Mouse (Mus musculus) CH12.LX (cell line): ENCODE data around the gene Ppt2. TPM values are rescaled to one million over a fixed set of nuclear protein-coding genes. Genes with fewer than 3 reads are reported as not detected.

Source experiments
- DNase-seq: peaks from one replicate; pipeline ENCODE4 v3.0.0-alpha.2; 2013; ENCODE audit errors: extremely low read depth
- H3K27ac ChIP-seq: 2 replicates; pipeline ENCODE4 v1.5.1; 2012; ENCODE audit warnings: low read depth, mild to moderate bottlenecking, control low read depth, moderate library complexity; ENCODE audit not compliant: insufficient read depth
- H3K27me3 ChIP-seq: replicated peaks from 2 replicates; pipeline ENCODE3; 2012; ENCODE audit warnings: inconsistent platforms
- H3K36me3 ChIP-seq, 2 experiments: replicated peaks in 1 of 2; 2 replicates each; pipeline versions ENCODE3 to v1.6.1; 2012; ENCODE audit warnings: inconsistent platforms in 1 of 2, low read length in 1 of 2, mild to moderate bottlenecking in 1 of 2, mixed read lengths in 1 of 2, moderate library complexity in 1 of 2; ENCODE audit not compliant: control insufficient read depth in 1 of 2, insufficient read depth in 1 of 2
- H3K4me1 ChIP-seq, 2 experiments: 2 replicates each; pipeline ENCODE4 v1.6.1; 2012; ENCODE audit warnings: inconsistent platforms in 1 of 2, moderate library complexity in 1 of 2; ENCODE audit not compliant: insufficient read depth in 2 of 2, control insufficient read depth in 1 of 2
- H3K4me2 ChIP-seq: 2 replicates; pipeline ENCODE4 v1.6.1; 2012; ENCODE audit warnings: low read depth, mild to moderate bottlenecking, control low read depth; ENCODE audit not compliant: poor library complexity, insufficient read depth, severe bottlenecking
- H3K4me3 ChIP-seq, 3 experiments: fragments of 150-350 bp in 1 of 3; sonication (generic) in 1 of 3; replicated peaks in 1 of 3; 2 replicates each; pipeline versions ENCODE3 to v1.5.1; 2011 to 2012; ENCODE audit warnings: low read depth in 2 of 3, low read length in 2 of 3, mild to moderate bottlenecking in 2 of 3, moderate library complexity in 2 of 3, control low read depth in 1 of 3, improper control_type of control experiment in 1 of 3, inconsistent platforms in 1 of 3, mixed read lengths in 1 of 3; ENCODE audit not compliant: poor library complexity in 1 of 3
- H3K79me2 ChIP-seq: replicated peaks from 2 replicates; pipeline ENCODE4 v1.6.1; 2012; ENCODE audit warnings: mild to moderate bottlenecking, moderate library complexity; ENCODE audit not compliant: control insufficient read depth, poor library complexity, insufficient read depth, severe bottlenecking; ENCODE audit errors: extremely low read depth
- H3K9ac ChIP-seq: 2 replicates; pipeline ENCODE4 v1.6.1; 2012; ENCODE audit warnings: low read depth, mild to moderate bottlenecking, control low read depth, moderate library complexity; ENCODE audit not compliant: insufficient read depth
- H3K9me3 ChIP-seq: replicated peaks from 2 replicates; pipeline ENCODE3; 2012; ENCODE audit warnings: low read length, inconsistent platforms, mixed read lengths
- BHLHE40 ChIP-seq: IDR thresholded peaks from 2 replicates; pipeline ENCODE4 v1.6.1; 2011; ENCODE audit warnings: mild to moderate bottlenecking, low read depth, low read length, improper control_type of control experiment
- CHD2 ChIP-seq: IDR thresholded peaks from 2 replicates; pipeline ENCODE4 v1.6.1; 2011; ENCODE audit warnings: low read length, improper control_type of control experiment
- E2F4 ChIP-seq: IDR thresholded peaks from 2 replicates; pipeline ENCODE4 v1.6.1; 2011; ENCODE audit warnings: low read depth, low read length, improper control_type of control experiment; ENCODE audit not compliant: insufficient replicate concordance
- ELF1 ChIP-seq: IDR thresholded peaks from 2 replicates; pipeline ENCODE4 v1.6.1; 2014; ENCODE audit warnings: low read depth, mild to moderate bottlenecking, inconsistent platforms, low read length, improper control_type of control experiment
- EP300 ChIP-seq: IDR thresholded peaks from 2 replicates; pipeline ENCODE4 v1.6.1; 2011; ENCODE audit warnings: low read length, improper control_type of control experiment
- ETS1 ChIP-seq: conservative IDR thresholded peaks from 2 replicates; pipeline ENCODE4 v1.6.1; 2012; ENCODE audit warnings: low read depth, mild to moderate bottlenecking, inconsistent platforms, low read length, improper control_type of control experiment, moderate library complexity
- HCFC1 ChIP-seq: IDR thresholded peaks from 2 replicates; pipeline ENCODE4 v1.6.1; 2012; ENCODE audit warnings: low read depth, mild to moderate bottlenecking, inconsistent platforms, low read length, improper control_type of control experiment
- IRF4 ChIP-seq: IDR thresholded peaks from 2 replicates; pipeline ENCODE4 v1.6.1; 2014; ENCODE audit warnings: low read depth, mild to moderate bottlenecking, inconsistent platforms, low read length, improper control_type of control experiment
- JUN ChIP-seq: IDR thresholded peaks from 2 replicates; pipeline ENCODE4 v1.6.1; 2011; ENCODE audit warnings: low read depth, mild to moderate bottlenecking, low read length, improper control_type of control experiment, moderate library complexity; ENCODE audit not compliant: insufficient read depth
- KAT2A ChIP-seq: IDR thresholded peaks from 2 replicates; pipeline ENCODE4 v1.6.1; 2012; ENCODE audit warnings: low read length, improper control_type of control experiment, inconsistent platforms; ENCODE audit not compliant: insufficient replicate concordance
- MAX ChIP-seq: IDR thresholded peaks from 2 replicates; pipeline ENCODE4 v1.6.1; 2011; ENCODE audit warnings: low read length, improper control_type of control experiment
- MAZ ChIP-seq: IDR thresholded peaks from 2 replicates; pipeline ENCODE4 v1.6.1; 2012; ENCODE audit warnings: low read depth, mild to moderate bottlenecking, inconsistent platforms, low read length, improper control_type of control experiment, moderate library complexity
- MEF2A ChIP-seq: IDR thresholded peaks from 2 replicates; pipeline ENCODE4 v1.6.1; 2014; ENCODE audit warnings: low read depth, mild to moderate bottlenecking, inconsistent platforms, low read length, improper control_type of control experiment, borderline replicate concordance
- MXI1 ChIP-seq: IDR thresholded peaks from 2 replicates; pipeline ENCODE4 v1.6.1; 2011; ENCODE audit warnings: mild to moderate bottlenecking, low read depth, low read length, improper control_type of control experiment
- MYC ChIP-seq: IDR thresholded peaks from 2 replicates; pipeline ENCODE4 v1.6.1; 2011; ENCODE audit warnings: low read depth, mild to moderate bottlenecking, improper control_type of control experiment, low read length
- PAX5 ChIP-seq: IDR thresholded peaks from 2 replicates; pipeline ENCODE4 v1.6.1; 2012; ENCODE audit warnings: low read length, inconsistent platforms, mixed read lengths
- POLR2A ChIP-seq: IDR thresholded peaks from 2 replicates; pipeline ENCODE4 v1.6.1; 2011; ENCODE audit warnings: low read depth, mild to moderate bottlenecking, improper control_type of control experiment, low read length
- RAD21 ChIP-seq: IDR thresholded peaks from 2 replicates; pipeline ENCODE4 v1.6.1; 2011; ENCODE audit warnings: low read depth, mild to moderate bottlenecking, low read length, improper control_type of control experiment, moderate library complexity
- RCOR1 ChIP-seq: conservative IDR thresholded peaks from 2 replicates; pipeline ENCODE4 v1.6.1; 2012; ENCODE audit warnings: low read depth, mild to moderate bottlenecking, inconsistent platforms, low read length, improper control_type of control experiment
- SIN3A ChIP-seq: IDR thresholded peaks from 2 replicates; pipeline ENCODE4 v1.6.1; 2012; ENCODE audit warnings: low read length, improper control_type of control experiment, inconsistent platforms
- SMC3 ChIP-seq: IDR thresholded peaks from 2 replicates; pipeline ENCODE4 v1.6.1; 2011; ENCODE audit warnings: low read depth, low read length, improper control_type of control experiment
- TBP ChIP-seq: conservative IDR thresholded peaks from 2 replicates; pipeline ENCODE4 v1.6.1; 2011; ENCODE audit warnings: low read depth, low read length, improper control_type of control experiment
- TCF12 ChIP-seq: IDR thresholded peaks from 2 replicates; pipeline ENCODE4 v1.6.1; 2014; ENCODE audit warnings: low read depth, mild to moderate bottlenecking, inconsistent platforms, low read length, improper control_type of control experiment
- UBTF ChIP-seq: IDR thresholded peaks from 2 replicates; pipeline ENCODE4 v1.6.1; 2012; ENCODE audit warnings: low read depth, mild to moderate bottlenecking, inconsistent platforms, low read length, improper control_type of control experiment, moderate library complexity
- USF1 ChIP-seq: IDR thresholded peaks from 2 replicates; pipeline ENCODE4 v1.6.1; 2014; ENCODE audit warnings: low read depth, mild to moderate bottlenecking, inconsistent platforms, low read length, improper control_type of control experiment
- ZC3H11A ChIP-seq: IDR thresholded peaks from 2 replicates; pipeline ENCODE4 v1.6.1; 2012; ENCODE audit warnings: low read depth, mild to moderate bottlenecking, inconsistent platforms, low read length, improper control_type of control experiment
- ZMIZ1 ChIP-seq: IDR thresholded peaks from 2 replicates; pipeline ENCODE4 v1.6.1; 2012; ENCODE audit warnings: low read depth, mild to moderate bottlenecking, inconsistent platforms, low read length, improper control_type of control experiment
- ZNF384 ChIP-seq: IDR thresholded peaks from 2 replicates; pipeline ENCODE4 v1.6.1; 2012; ENCODE audit warnings: low read depth, low read length, improper control_type of control experiment, inconsistent platforms
- dilution Hi-C: fragments of 300-500 bp; cut with MboI; formaldehyde crosslinking; loops from 2 replicates; pipeline ENCODE4 v1.14.3; 2020; ENCODE audit warnings: low sequenced_read_pairs; ENCODE audit not compliant: extremely low pct_unique_long_range_greater_than_20kb, extremely low pct_ligation_motif_present
- in situ Hi-C: fragments of 300-500 bp; cut with MboI; formaldehyde crosslinking; loops from 3 replicates; pipeline ENCODE4 v1.14.3; 2019; ENCODE audit warnings: low sequenced_read_pairs, low pct_ligation_motif_present, low pct_unique_long_range_greater_than_20kb, mixed read lengths
- polyA plus RNA-seq: library from polyadenylated mRNA; unstranded; fragments of >175 nt; gene quantifications from 2 replicates; pipeline ENCODE4 v1.2.1, GENCODE M21; 2012; ENCODE audit warnings: low read depth; ENCODE audit not compliant: insufficient read length
- total RNA-seq, 2 experiments: library from RNA; depleted of rRNA; stranded (reverse); fragments of 300-350 nt in 1 of 2; fragments of >200 nt in 1 of 2; gene quantifications; 2 replicates each; pipeline ENCODE4 v1.2.3; 2012 to 2014

Ppt2 gene
- total and polyA plus RNA-seq, 3 experiments, result 0.84 to 1.9 TPM; not detected in 1

DNA sequence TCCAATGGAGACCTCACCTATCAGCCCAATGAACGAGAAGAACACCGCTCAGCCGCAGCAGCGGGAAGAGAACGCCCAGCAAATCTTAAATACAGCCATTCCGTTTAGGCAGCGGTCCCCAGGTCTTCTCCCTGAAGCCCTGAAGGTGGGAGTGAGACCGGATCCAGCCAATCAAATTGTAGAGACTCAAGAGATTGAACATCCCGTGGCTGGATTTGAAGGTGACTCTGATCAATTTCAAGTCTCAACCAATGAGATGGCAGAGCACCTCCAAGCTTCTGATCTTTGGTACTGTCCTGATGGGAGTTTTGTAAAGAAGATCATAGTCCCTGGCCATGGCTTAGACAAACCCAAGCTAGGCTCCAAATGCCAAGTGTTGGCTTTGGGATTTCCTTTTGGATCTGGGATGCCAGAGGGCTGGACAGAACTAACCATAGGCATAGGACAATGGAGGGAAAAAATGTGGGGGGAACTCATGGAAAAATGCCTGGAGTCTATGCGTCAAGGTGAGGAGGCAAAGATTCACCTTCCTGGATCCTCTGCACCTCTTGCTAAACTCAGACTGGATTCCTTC is 17.0 kb upstream of the Ppt2 start:
- no peak overlapping the region for H3K27ac ChIP-seq
- peaks cover 35% of the 10 kb centered on the region for H3K27me3 ChIP-seq
- H3K9me3 ChIP-seq, result no peaks in the 10 kb centered on the region
- H3K79me2 ChIP-seq, result no peaks in the 10 kb centered on the region; the same call in 1 of the 2 replicates
- no peak for DNase-seq
- in situ Hi-C loops, result no loop called here
- no peak for TF ChIP-seq EP300
- TF ChIP-seq RAD21, result no peak
- no peak for TF ChIP-seq POLR2A
- TF ChIP-seq JUN, result no peak
- no peak for TF ChIP-seq SMC3
- TF ChIP-seq ETS1, result no peak
- TF ChIP-seq ZNF384, result no peak
- TF ChIP-seq MAX, result no peak
- TF ChIP-seq E2F4, result no peak
- TF ChIP-seq USF1, result no peak
- TF ChIP-seq MXI1, result no peak
- TF ChIP-seq ZMIZ1, result no peak
- no peak for TF ChIP-seq MEF2A
- no peak for TF ChIP-seq ZC3H11A
- TF ChIP-seq BHLHE40, result no peak
- no peak for TF ChIP-seq PAX5
- no peak for TF ChIP-seq SIN3A
- no peak for TF ChIP-seq MYC
- TF ChIP-seq IRF4, result no peak
- no peak for TF ChIP-seq UBTF
- peak overlapping the region; percentile 94; the same call in 1 of the 2 replicates for H3K9ac ChIP-seq
- peaks cover 9 to 29% of the 10 kb centered on the region in 2 experiments for H3K36me3 ChIP-seq
- H3K4me3 ChIP-seq, result peak overlapping the region; percentile 65 to 80 (median 76)
- dilution Hi-C loops, result no loop called here
- H3K4me1 ChIP-seq, result peaks cover 16 to 54% of the 10 kb centered on the region in 2 experiments
- H3K4me2 ChIP-seq, result peak overlapping the region; percentile 86

- Histone ChIP-seq H3K36me3 (peaks cover 1 to 22% of the 10 kb centered on the region in 2 experiments), H3K9me3 (peaks cover 2% of the 10 kb centered on the region), H3K27ac (peak within 1 kb of the TSS; percentile 48; the same call in 1 of the 2 replicates), H3K9ac (peak within 1 kb of the TSS; percentile 94)
- dilution Hi-C loops, result no loop called here
- peak; percentile 61; the same call in 1 of the 2 replicates for TF ChIP-seq MEF2A
- peak; percentile 15; the same call in 1 of the 2 replicates for TF ChIP-seq JUN
- no peak for TF ChIP-seq UBTF
- TF ChIP-seq ETS1, result no peak
- TF ChIP-seq SIN3A, result peak; percentile 99
- TF ChIP-seq HCFC1, result peak; percentile 88
- no peak for TF ChIP-seq RAD21
- TF ChIP-seq TBP, result 0 out of 2 replicates have a peak, but pooled peaks have one; percentile 61
- no peak for TF ChIP-seq MAZ
- TF ChIP-seq MXI1, result peak; percentile 97
- TF ChIP-seq SMC3, result no peak
- TF ChIP-seq TCF12, result peak; percentile 39; the same call in 1 of the 2 replicates
- peak; percentile 59; the same call in 1 of the 2 replicates for TF ChIP-seq CHD2
- peak; percentile 68; the same call in 1 of the 2 replicates for TF ChIP-seq KAT2A
- TF ChIP-seq ZNF384, result no peak
- no peak for TF ChIP-seq MAX
- peak; percentile 75 for TF ChIP-seq POLR2A
- 0 out of 2 replicates have a peak, but pooled peaks have one; percentile 14 for TF ChIP-seq ZMIZ1
- no peak for TF ChIP-seq RCOR1
- peak; percentile 81 for TF ChIP-seq ELF1
- TF ChIP-seq, all 38 proteins: peak for 12
- peak; percentile 98 for DNase-seq
- peak within 1 kb of the TSS; percentile 65 to 80 (median 76) for H3K4me3 ChIP-seq
- H3K4me1 ChIP-seq, result peaks cover 14 to 50% of the 10 kb centered on the region in 2 experiments
- H3K4me2 ChIP-seq, result peak within 1 kb of the TSS; percentile 86
- in situ Hi-C loops, result no loop called here
- no peaks in the 10 kb centered on the region; the same call in 1 of the 2 replicates for H3K79me2 ChIP-seq
- H3K27me3 ChIP-seq, result peaks cover 42% of the 10 kb centered on the region
These were observed 16.3 kb upstream of the Ppt2 start, which contains the start of gene Fkbpl for GRCm38 (mm10) chr17:34644608-34645007. Fkbpl (plus strand) TSS chr17:34644764.
